Comparison of ENCODE assay signal across 11 mouse cellular contexts in genomic region chr12:43827296-43827695, GRCm38 (mm10).
DNase-seq lines count a peak whose midpoint lies in the region; ATAC-seq and TF ChIP-seq lines count a peak whose summit lies in the region.
"Had no signal": no experiment of that assay in that cellular context is flagged by ENCODE, and none has a peak within 500 bp of the region (broad histone marks: within the 10 kb centered on the region; RNA-seq: fewer than 3 reads in every experiment).

No protein-coding gene starts in this region.

- H3K9me3 ChIP-seq in lung, postnatal 0 days (ENCODE audit: low read length) = no peaks in the 10 kb centered on the region
- H3K9me3 ChIP-seq: heart, embryonic 13.5 days; limb, embryonic 15.5 days had no signal

- 25% methylated on average over 3 of the region's 3 CpGs for WGBS in lung, postnatal 0 days

- no peak for ATAC-seq in lung, postnatal 0 days

- H3K9ac ChIP-seq in lung, postnatal 0 days (replicated peaks; ENCODE audit: low read depth) = no peak overlapping the region
- H3K9ac ChIP-seq: heart, embryonic 13.5 days; limb, embryonic 15.5 days had no signal

- H3K4me1 ChIP-seq in lung, postnatal 0 days (ENCODE audit: insufficient read depth, low read depth, low read length) = no peaks in the 10 kb centered on the region
- H3K4me1 ChIP-seq: limb, embryonic 15.5 days had no signal

- no peak for TF ChIP-seq CTCF in lung, postnatal 0 days (IDR thresholded peaks at IDR 0.05)

- no peaks in the 10 kb centered on the region for H3K27me3 ChIP-seq in lung, postnatal 0 days (replicated peaks; ENCODE audit: insufficient read depth, low read length)
- H3K27me3 ChIP-seq: heart, embryonic 13.5 days; limb, embryonic 15.5 days had no signal

- no peaks in the 10 kb centered on the region for H3K36me3 ChIP-seq in lung, postnatal 0 days (ENCODE audit: insufficient read depth, low read length)
- H3K36me3 ChIP-seq: heart, embryonic 13.5 days; limb, embryonic 15.5 days had no signal

- no peak overlapping the region for H3K4me3 ChIP-seq in lung, postnatal 0 days (ENCODE audit: low read depth, low read length)
- H3K4me3 ChIP-seq: heart, embryonic 13.5 days; limb, embryonic 15.5 days had no signal

- DNase-seq in lung, postnatal 0 days (ENCODE audit: low spot score) = peak; percentile 4
- DNase-seq in lung, postnatal 25 days (ENCODE audit: low spot score) = no peak
- DNase-seq in adrenal gland, postnatal 36 days = peak; percentile 67 to 78
- peak; percentile 70 to 80 for DNase-seq in left cerebral cortex, adult 18-20 months (ENCODE audit: low spot score in 2 of 2)
- peak; percentile 1 for DNase-seq in yolk sac, embryonic 10.5 days (ENCODE audit: low spot score)
- no peak for DNase-seq in heart, adult 18-20 months
- no peak for DNase-seq in c-Kit-positive CD71-positive TER-119-positive erythroid progenitor cells, embryonic 14.5 days (ENCODE audit: low spot score)
- DNase-seq: spleen, adult 18-20 months; thymus, postnatal 36 days had no signal

- H3K27ac ChIP-seq in lung, postnatal 0 days (ENCODE audit: low read length) = no peak overlapping the region
- H3K27ac ChIP-seq: heart, embryonic 13.5 days; limb, embryonic 15.5 days had no signal

- TF ChIP-seq EP300 in lung, postnatal 0 days (IDR thresholded peaks at IDR 0.05) = no peak

- H3K4me2 ChIP-seq in lung, postnatal 0 days (replicated peaks; ENCODE audit: low read depth, low read length) = no peak overlapping the region
- H3K4me2 ChIP-seq: heart, embryonic 13.5 days; limb, embryonic 15.5 days had no signal

Comparison
In these comparisons a context has a peak if more than half of its experiments do, and no peak if none do; other contexts are left out.
1. DNase-seq: peak in lung, postnatal 0 days (single experiment), adrenal gland, postnatal 36 days (2 of 2), left cerebral cortex, adult 18-20 months (2 of 2) and yolk sac, embryonic 10.5 days (single experiment); none in lung, postnatal 25 days (single experiment), heart, adult 18-20 months (0 of 2) and c-Kit-positive CD71-positive TER-119-positive erythroid progenitor cells, embryonic 14.5 days (single experiment).